Mouse (Mus musculus): ENCODE results near the gene Alyref2. TPM values are rescaled to one million over a fixed set of nuclear protein-coding genes. Genes with fewer than 3 reads are reported as not detected.
"Not testable (repeated sequence)": the region's sequence is repeated elsewhere in the genome, so short reads cannot be mapped to it uniquely, and the experiment has no call there.

Alyref2 gene
- polyA plus RNA-seq, 1 experiment from 2014 or later: 13.0 TPM

- Histone ChIP-seq H3K4me2 (no peak overlapping the region), H3K4me1 (peaks cover 14% of the 10 kb centered on the region; the same call in 1 of the 2 replicates), H3K36me3 (no peaks in the 10 kb centered on the region), H3K27me3 (no peaks in the 10 kb centered on the region), H3K4me3 (no peak overlapping the region), H3K9ac (no peak overlapping the region), H3K9me3 (no peaks in the 10 kb centered on the region), H3K27ac (peak overlapping the region; percentile 22; the same call in 1 of the 2 replicates)
- ATAC-seq (ENCODE audit: borderline replicate concordance, extremely low read depth, low FRiP score, low TSS enrichment): no peak
- WGBS: 52% methylated on average over 1 of the region's 1 CpGs
Observed at GRCm38 (mm10) chr1:171471452-171471851, 31.8 kb upstream of the Alyref2 start.

DNA sequence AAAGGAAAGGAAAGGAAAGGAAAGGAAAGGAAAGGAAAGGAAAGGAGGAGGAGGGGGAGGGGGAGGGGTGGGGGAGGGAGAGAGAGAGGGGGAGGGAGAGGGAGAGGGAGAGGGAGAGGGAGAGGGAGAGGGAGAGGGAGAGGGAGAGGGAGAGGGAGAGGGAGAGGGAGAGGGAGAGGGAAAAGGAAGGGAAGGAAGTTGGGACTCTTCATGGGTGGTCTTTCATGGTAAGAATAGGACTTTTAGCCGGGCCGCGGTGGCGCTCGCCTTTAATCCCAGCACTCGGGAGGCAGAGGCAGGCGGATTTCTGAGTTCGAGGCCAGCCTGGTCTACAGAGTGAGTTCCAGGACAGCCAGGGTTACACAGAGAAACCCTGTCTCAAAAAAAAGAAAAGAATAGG lies 31.3 kb upstream of the Alyref2 start:
- H3K4me1 ChIP-seq: peaks cover 14% of the 10 kb centered on the region; the same call in 1 of the 2 replicates
- not testable (repeated sequence) for H3K36me3 ChIP-seq; H3K9ac ChIP-seq; H3K9me3 ChIP-seq; H3K4me3 ChIP-seq; H3K27me3 ChIP-seq; ATAC-seq (ENCODE audit: borderline replicate concordance, extremely low read depth, low FRiP score, low TSS enrichment); H3K4me2 ChIP-seq; H3K27ac ChIP-seq
- WGBS: 86% methylated on average over 8 of the region's 8 CpGs

DNA sequence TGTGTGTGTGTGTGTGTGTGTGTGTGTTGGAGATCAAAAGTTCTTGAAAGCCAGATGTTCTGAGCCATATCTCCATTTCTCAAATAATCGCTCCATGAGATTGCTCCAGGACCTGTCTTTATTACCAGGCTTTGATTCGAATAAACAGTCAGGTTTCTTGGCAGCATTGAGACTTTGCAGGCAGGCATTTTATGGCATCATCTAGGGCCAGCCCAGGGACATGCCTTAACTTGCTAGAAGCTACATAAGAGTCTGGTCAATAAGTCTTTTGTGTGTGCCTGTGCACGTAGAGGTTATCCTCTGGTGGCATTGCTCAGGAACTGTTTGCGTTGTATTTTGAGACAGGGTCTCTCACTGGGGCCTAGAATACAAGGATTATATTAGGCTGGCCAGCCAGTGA lies 29.8 kb upstream of the Alyref2 start:
- no peak overlapping the region for H3K4me2 ChIP-seq
- no peaks in the 10 kb centered on the region for H3K9me3 ChIP-seq
- 69% methylated on average over 4 of the region's 4 CpGs for WGBS
- no peaks in the 10 kb centered on the region for H3K36me3 ChIP-seq
- no peak overlapping the region for H3K27ac ChIP-seq
- H3K4me1 ChIP-seq: peaks cover 20% of the 10 kb centered on the region
- no peak overlapping the region for H3K9ac ChIP-seq
- H3K4me3 ChIP-seq: no peak overlapping the region
- ATAC-seq (ENCODE audit: borderline replicate concordance, extremely low read depth, low FRiP score, low TSS enrichment): no peak
- no peaks in the 10 kb centered on the region for H3K27me3 ChIP-seq

DNA sequence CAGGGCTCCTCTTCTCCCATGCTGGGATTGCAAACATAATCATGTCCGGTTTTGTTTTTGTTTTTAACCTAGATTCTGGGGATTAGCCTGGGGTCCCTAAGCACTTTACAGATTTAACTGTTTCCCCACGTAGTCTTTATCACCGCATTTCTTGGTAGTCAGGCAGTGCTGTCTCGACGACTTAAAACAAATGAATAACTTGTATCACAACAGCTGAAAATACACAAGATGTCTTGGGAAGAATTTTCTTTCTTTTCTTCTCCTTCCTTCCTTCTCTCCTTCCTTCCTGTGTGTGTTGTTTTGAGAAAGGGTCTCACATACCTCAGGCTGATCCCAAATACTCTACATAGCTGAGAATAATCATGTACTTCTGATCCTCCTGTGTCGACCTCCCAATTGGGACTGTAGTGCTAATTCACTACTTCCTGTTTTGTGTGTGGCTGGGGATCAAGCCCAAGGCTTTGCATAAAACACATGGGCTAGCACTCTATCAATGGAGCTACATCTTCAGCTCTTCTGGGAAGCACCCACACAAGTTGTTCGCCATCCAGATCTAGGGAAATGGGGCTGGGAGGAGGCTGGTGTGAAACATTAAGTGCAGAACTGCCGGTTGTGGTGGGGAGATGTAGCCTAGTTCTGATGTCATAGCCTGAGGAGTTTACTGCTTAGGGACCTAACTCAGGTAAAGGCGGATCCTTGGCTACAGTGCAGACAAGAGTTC lies 29.2 kb upstream of the Alyref2 start:
- Histone ChIP-seq H3K4me2 (no peak overlapping the region), H3K9me3 (no peaks in the 10 kb centered on the region), H3K4me3 (no peak overlapping the region), H3K27ac (no peak overlapping the region), H3K4me1 (peaks cover 20% of the 10 kb centered on the region), H3K27me3 (no peaks in the 10 kb centered on the region), H3K9ac (no peak overlapping the region), H3K36me3 (no peaks in the 10 kb centered on the region)
- 58% methylated on average over 9 of the region's 9 CpGs for WGBS
- ATAC-seq (ENCODE audit: borderline replicate concordance, extremely low read depth, low FRiP score, low TSS enrichment): no peak

- WGBS: 47% methylated on average over 8 of the region's 8 CpGs
- Histone ChIP-seq H3K9me3 (no peaks in the 10 kb centered on the region), H3K36me3 (no peaks in the 10 kb centered on the region), H3K27ac (peak overlapping the region; percentile 95), H3K4me1 (peaks cover 6% of the 10 kb centered on the region), H3K27me3 (no peaks in the 10 kb centered on the region), H3K4me2 (0 out of 2 replicates have a peak overlapping the region, but pooled peaks have one; percentile 48), H3K4me3 (no peak overlapping the region), H3K9ac (no peak overlapping the region)
- no peak for ATAC-seq (ENCODE audit: borderline replicate concordance, extremely low read depth, low FRiP score, low TSS enrichment)
Observed at GRCm38 (mm10) chr1:171477123-171477522, 26.2 kb upstream of the Alyref2 start.

DNA sequence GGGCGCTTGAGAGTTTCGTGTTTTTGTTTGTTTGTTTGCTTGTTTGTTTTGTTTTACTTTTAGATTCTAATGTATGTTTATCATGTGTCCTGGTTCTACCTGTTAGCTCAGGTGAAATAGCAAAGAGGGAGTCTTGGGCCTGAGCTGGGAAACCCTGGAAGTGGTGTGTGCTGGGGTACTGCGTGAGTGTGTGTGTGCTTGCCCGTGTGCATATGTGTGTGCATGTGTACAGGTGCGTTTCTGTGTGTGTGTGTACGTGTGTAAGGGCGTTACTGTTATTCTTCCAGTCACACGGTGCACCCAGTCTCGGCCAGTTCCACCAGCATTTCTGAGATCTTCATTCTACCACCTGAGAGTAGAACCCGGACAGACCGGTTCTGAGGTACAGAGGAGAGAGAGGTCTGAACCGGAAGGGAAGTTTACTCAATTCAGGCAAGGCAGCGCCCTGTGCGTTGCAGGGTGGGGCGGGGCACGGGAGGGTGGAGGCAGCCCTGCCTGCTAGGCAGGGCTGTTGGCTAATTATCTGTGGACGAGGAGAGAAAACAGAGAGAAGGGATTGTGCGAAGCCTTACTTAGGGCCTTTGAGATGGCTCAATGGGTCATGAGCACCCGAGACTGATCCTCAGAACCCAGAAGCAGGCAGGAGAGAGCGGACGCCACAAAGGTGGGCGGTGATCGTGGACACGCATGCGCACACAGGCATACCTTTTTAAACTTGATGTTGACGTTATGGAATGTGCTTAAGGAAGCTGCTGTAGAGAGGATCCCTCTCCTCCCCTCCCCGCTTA lies 25.3 kb upstream of the Alyref2 start:
- peak overlapping the region; percentile 48 for H3K4me2 ChIP-seq
- peak overlapping the region; percentile 34 for H3K4me3 ChIP-seq
- WGBS: 44% methylated on average over 27 of the region's 27 CpGs
- H3K27ac ChIP-seq: peak overlapping the region; percentile 95
- H3K36me3 ChIP-seq: no peaks in the 10 kb centered on the region
- H3K9ac ChIP-seq: 0 out of 2 replicates have a peak overlapping the region, but pooled peaks have one; percentile 20
- peaks cover 2% of the 10 kb centered on the region for H3K9me3 ChIP-seq
- H3K27me3 ChIP-seq: no peaks in the 10 kb centered on the region
- ATAC-seq (ENCODE audit: borderline replicate concordance, extremely low read depth, low FRiP score, low TSS enrichment): peak; percentile 92
- peaks cover 6% of the 10 kb centered on the region for H3K4me1 ChIP-seq

GRCm38 (mm10) chr1:171478968-171479367 lies 24.3 kb upstream of the Alyref2 start:
- peak; percentile 9; the same call in 1 of the 2 replicates for ATAC-seq (ENCODE audit: borderline replicate concordance, extremely low read depth, low FRiP score, low TSS enrichment)
- no peak overlapping the region for H3K4me2 ChIP-seq
- H3K9ac ChIP-seq: no peak overlapping the region
- peaks cover 5% of the 10 kb centered on the region for H3K9me3 ChIP-seq
- H3K4me1 ChIP-seq: peaks cover 6% of the 10 kb centered on the region
- no peaks in the 10 kb centered on the region for H3K36me3 ChIP-seq
- no peak overlapping the region for H3K4me3 ChIP-seq
- H3K27ac ChIP-seq: peak overlapping the region; percentile 95
- H3K27me3 ChIP-seq: no peaks in the 10 kb centered on the region
- WGBS: 33% methylated on average over 2 of the region's 2 CpGs

DNA sequence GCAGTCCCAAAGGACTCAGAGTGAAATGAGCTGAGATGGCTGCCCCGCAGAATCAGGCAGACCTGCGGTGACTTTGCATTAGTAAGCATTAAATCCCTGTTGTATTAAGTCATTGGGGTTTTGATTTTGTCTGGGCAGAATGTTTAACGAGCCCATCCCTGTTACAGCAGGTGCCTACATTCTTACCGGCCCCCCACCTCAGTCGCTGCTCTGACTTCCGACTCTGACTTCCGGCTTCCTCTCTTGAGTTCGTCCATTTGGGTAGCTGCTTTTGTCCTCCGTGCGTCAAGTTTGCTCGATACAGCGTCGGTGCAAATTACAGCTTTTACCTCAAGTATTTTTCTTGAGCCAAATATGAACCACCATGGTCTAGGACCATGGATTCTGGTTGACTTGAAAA lies 9.0 kb upstream of the Alyref2 start:
- 94% methylated on average over 13 of the region's 13 CpGs for WGBS

DNA sequence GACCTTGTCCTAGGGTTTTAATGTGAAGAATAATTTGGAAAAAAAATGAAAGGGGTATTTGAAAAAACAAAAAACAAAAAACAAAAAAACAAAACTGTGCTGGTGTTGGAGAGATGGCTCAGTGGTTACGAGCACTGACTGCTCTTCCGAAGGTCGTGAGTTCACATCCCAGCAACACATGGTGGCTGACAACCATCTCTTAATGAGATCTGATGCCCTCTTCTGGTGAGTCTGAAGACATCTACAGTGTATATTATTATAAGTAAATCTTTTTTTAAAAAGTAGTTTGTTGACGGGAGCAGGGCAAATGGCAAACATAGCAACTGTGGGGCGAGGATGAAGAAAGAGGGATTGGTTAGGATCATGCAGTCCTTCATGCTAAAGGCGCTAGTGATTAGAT lies 7.9 kb upstream of the Alyref2 start:
- WGBS: 81% methylated on average over 6 of the region's 6 CpGs
- no peaks in the 10 kb centered on the region for H3K36me3 ChIP-seq
- no peak for ATAC-seq (ENCODE audit: borderline replicate concordance, extremely low read depth, low FRiP score, low TSS enrichment)
- H3K4me3 ChIP-seq: no peak overlapping the region
- no peak overlapping the region for H3K9ac ChIP-seq
- H3K27ac ChIP-seq: no peak overlapping the region
- no peaks in the 10 kb centered on the region for H3K9me3 ChIP-seq
- no peaks in the 10 kb centered on the region for H3K27me3 ChIP-seq
- H3K4me1 ChIP-seq: no peaks in the 10 kb centered on the region
- H3K4me2 ChIP-seq: no peak overlapping the region

More for the DNA sequence above, 9.0 kb upstream of the Alyref2 start:
- no peak overlapping the region for H3K4me3 ChIP-seq
- no peak for ATAC-seq (ENCODE audit: borderline replicate concordance, extremely low read depth, low FRiP score, low TSS enrichment)
- no peak overlapping the region for H3K27ac ChIP-seq
- H3K9me3 ChIP-seq: peaks cover 3% of the 10 kb centered on the region; the same call in 1 of the 2 replicates
- no peaks in the 10 kb centered on the region for H3K4me1 ChIP-seq
- no peak overlapping the region for H3K9ac ChIP-seq
- no peaks in the 10 kb centered on the region for H3K27me3 ChIP-seq
- H3K36me3 ChIP-seq: no peaks in the 10 kb centered on the region
- H3K4me2 ChIP-seq: no peak overlapping the region

- no peak overlapping the region for H3K4me2 ChIP-seq
- ATAC-seq (ENCODE audit: borderline replicate concordance, extremely low read depth, low FRiP score, low TSS enrichment): no peak
- WGBS: 76% methylated on average over 5 of the region's 5 CpGs
Observed at GRCm38 (mm10) chr1:171499856-171500255, 3.4 kb upstream of the Alyref2 start.

GRCm38 (mm10) chr1:171501016-171501610 lies 2.2 kb upstream of the Alyref2 start:
- Histone ChIP-seq H3K4me1 (peaks cover 13% of the 10 kb centered on the region), H3K9ac (no peak overlapping the region), H3K36me3 (no peaks in the 10 kb centered on the region), H3K4me2 (no peak overlapping the region), H3K27me3 (no peaks in the 10 kb centered on the region), H3K9me3 (no peaks in the 10 kb centered on the region), H3K27ac (no peak overlapping the region), H3K4me3 (no peak overlapping the region)
- ATAC-seq (ENCODE audit: borderline replicate concordance, extremely low read depth, low FRiP score, low TSS enrichment): no peak
- 54% methylated on average over 6 of the region's 6 CpGs for WGBS

More at GRCm38 (mm10) chr1:171499856-171500255, 3.4 kb upstream of the Alyref2 start:
- Histone ChIP-seq H3K27me3 (no peaks in the 10 kb centered on the region), H3K27ac (no peak overlapping the region), H3K4me3 (no peak overlapping the region), H3K9ac (no peak overlapping the region), H3K4me1 (peaks cover 13% of the 10 kb centered on the region), H3K9me3 (no peaks in the 10 kb centered on the region), H3K36me3 (no peaks in the 10 kb centered on the region)

All from lung, embryonic 15.5 days (tissue).